Mouse (Mus musculus) lung, postnatal 36 days (tissue): Measurements from ENCODE around the gene Ttll9.

ENCODE experiments used
- DNase-seq: peaks from one replicate; pipeline ENCODE4 v3.0.0; 2022; ENCODE audit warnings: mixed read lengths

The Ttll9 gene

GRCm38 (mm10) chr2:153052700-153053351 is 90.5 kb downstream of the Ttll9 start:
- no peak for DNase-seq

- no peak for DNase-seq
Observed at GRCm38 (mm10) chr2:153053896-153054295, 91.6 kb downstream of the Ttll9 start.

GRCm38 (mm10) chr2:153055270-153055920 is 93.1 kb downstream of the Ttll9 start:
- DNase-seq, result no peak
